Comparison of ENCODE assay signal across 12 mouse cellular contexts in genomic region chr10:93429141-93429911, GRCm38 (mm10). TPM values are rescaled to one million over a fixed set of nuclear protein-coding genes. Genes with fewer than 3 reads are reported as not detected.
A peak's percentile ranks its signal among the peaks of the same experiment; 100 is the strongest.
DNase-seq lines count a peak whose midpoint lies in the region; ATAC-seq and TF ChIP-seq lines count a peak whose summit lies in the region.
"Had no signal": no experiment of that assay in that cellular context is flagged by ENCODE, and none has a peak within 500 bp of the region (broad histone marks: within the 10 kb centered on the region; RNA-seq: fewer than 3 reads in every experiment).

No protein-coding gene starts in this region.

- no peak for TF ChIP-seq EP300 in liver, postnatal 0 days (IDR thresholded peaks at IDR 0.05; ENCODE audit: low read depth)

- peak; percentile 59 for TF ChIP-seq CTCF in forebrain, postnatal 0 days (IDR thresholded peaks at IDR 0.05; ENCODE audit: low read depth)
- peak; percentile 80 for TF ChIP-seq CTCF in liver, postnatal 0 days (IDR thresholded peaks at IDR 0.05; ENCODE audit: low read depth)

- no peaks in the 10 kb centered on the region for H3K27me3 ChIP-seq in forebrain, postnatal 0 days (ENCODE audit: insufficient read depth, low read length)
- H3K27me3 ChIP-seq in forebrain, embryonic 13.5 days: no peaks in the 10 kb centered on the region
- no peaks in the 10 kb centered on the region for H3K27me3 ChIP-seq in liver, postnatal 0 days (ENCODE audit: insufficient read depth, low read length)
- H3K27me3 ChIP-seq in liver, embryonic 12.5 days (replicated peaks): peaks cover 10% of the 10 kb centered on the region; the same call in 1 of the 2 replicates

- H3K4me3 ChIP-seq in forebrain, postnatal 0 days (ENCODE audit: low read depth, low read length): no peak overlapping the region
- H3K4me3 ChIP-seq in forebrain, embryonic 13.5 days: no peak overlapping the region
- no peak overlapping the region for H3K4me3 ChIP-seq in liver, postnatal 0 days (ENCODE audit: low read depth, low read length)
- H3K4me3 ChIP-seq in liver, embryonic 12.5 days: no peak overlapping the region
- H3K4me3 ChIP-seq: myocyte had no signal

- WGBS in forebrain, postnatal 0 days: 70% methylated on average over 12 of the region's 12 CpGs
- 65% methylated on average over 12 of the region's 12 CpGs for WGBS in forebrain, embryonic 13.5 days
- 34% methylated on average over 11 of the region's 12 CpGs for WGBS in liver, postnatal 0 days (ENCODE audit: insufficient replicate concordance)
- WGBS in liver, embryonic 12.5 days (ENCODE audit: insufficient replicate concordance): 35% methylated on average over 12 of the region's 12 CpGs

- H3K4me2 ChIP-seq in forebrain, postnatal 0 days (ENCODE audit: low read depth): no peak overlapping the region
- no peak overlapping the region for H3K4me2 ChIP-seq in forebrain, embryonic 13.5 days
- H3K4me2 ChIP-seq in liver, postnatal 0 days (ENCODE audit: low read depth, low read length): no peak overlapping the region
- H3K4me2 ChIP-seq in liver, embryonic 12.5 days: no peak overlapping the region

- H3K27ac ChIP-seq in forebrain, postnatal 0 days (ENCODE audit: low read depth, low read length): no peak overlapping the region
- H3K27ac ChIP-seq in forebrain, embryonic 13.5 days: no peak overlapping the region
- H3K27ac ChIP-seq in liver, postnatal 0 days (ENCODE audit: low read depth): no peak overlapping the region
- no peak overlapping the region for H3K27ac ChIP-seq in liver, embryonic 12.5 days

- no peaks in the 10 kb centered on the region for H3K36me3 ChIP-seq in forebrain, postnatal 0 days (ENCODE audit: insufficient read depth)
- no peaks in the 10 kb centered on the region for H3K36me3 ChIP-seq in forebrain, embryonic 13.5 days (ENCODE audit: poor library complexity, severe bottlenecking)
- H3K36me3 ChIP-seq in liver, postnatal 0 days (replicated peaks; ENCODE audit: insufficient read depth, low read length): no peaks in the 10 kb centered on the region
- H3K36me3 ChIP-seq in liver, embryonic 12.5 days: no peaks in the 10 kb centered on the region

- H3K4me1 ChIP-seq in forebrain, postnatal 0 days (ENCODE audit: insufficient read depth): peaks cover 11% of the 10 kb centered on the region; the same call in 1 of the 2 replicates
- peaks cover 23% of the 10 kb centered on the region for H3K4me1 ChIP-seq in forebrain, embryonic 13.5 days
- H3K4me1 ChIP-seq in liver, postnatal 0 days (ENCODE audit: insufficient read depth): peaks cover 9% of the 10 kb centered on the region
- peaks cover 20% of the 10 kb centered on the region for H3K4me1 ChIP-seq in liver, embryonic 12.5 days

- no peak overlapping the region for H3K9ac ChIP-seq in forebrain, postnatal 0 days
- no peak overlapping the region for H3K9ac ChIP-seq in forebrain, embryonic 13.5 days
- no peak overlapping the region for H3K9ac ChIP-seq in liver, postnatal 0 days (replicated peaks)
- H3K9ac ChIP-seq in liver, embryonic 12.5 days: no peak overlapping the region

- no peak for DNase-seq in forebrain, postnatal 0 days
- no peak for DNase-seq in liver, postnatal 0 days
- peak; percentile 49 for DNase-seq in MN1 (ENCODE audit: low spot score)
- no peak for DNase-seq in adrenal gland, adult 18-20 months (ENCODE audit: low spot score in 2 of 2)
- DNase-seq in thymus, postnatal 10 days (ENCODE audit: low spot score in 2 of 2): no peak
- DNase-seq: cerebellum, adult 18-20 months had no signal

- ATAC-seq in forebrain, postnatal 0 days: no peak
- no peak for ATAC-seq in forebrain, embryonic 13.5 days
- ATAC-seq in liver, postnatal 0 days: peak; percentile 16; the same call in 1 of the 2 replicates
- ATAC-seq in liver, embryonic 12.5 days: no peak
- peak; percentile 53 for ATAC-seq in megakaryocyte, adult 5-6 weeks (ENCODE audit: poor library complexity, severe bottlenecking)
- ATAC-seq: intestine, embryonic 16.5 days had no signal

- H3K9me3 ChIP-seq in forebrain, postnatal 0 days (ENCODE audit: low read length): no peaks in the 10 kb centered on the region
- H3K9me3 ChIP-seq in forebrain, embryonic 13.5 days (replicated peaks): no peaks in the 10 kb centered on the region
- H3K9me3 ChIP-seq in liver, postnatal 0 days (ENCODE audit: low read length): no peaks in the 10 kb centered on the region
- H3K9me3 ChIP-seq in liver, embryonic 12.5 days (replicated peaks): no peaks in the 10 kb centered on the region

RNA-seq across cellular contexts. Expression of gene Lta4h, which starts 23.9 kb away (rescaled TPM):
- 55.7 and 67.6 TPM in 2 replicates for total RNA-seq in forebrain, postnatal 0 days (2014; rRNA removed)
- 72.6 and 88.0 TPM in 2 replicates for polyA plus RNA-seq in forebrain, postnatal 0 days (2015; fragmentation: Nextera tagmentation; extraction: Ambion mirVana)
- polyA plus RNA-seq in forebrain, embryonic 13.5 days (2015; fragmentation: Nextera tagmentation; extraction: Ambion mirVana): 110 and 116 TPM in 2 replicates
- polyA plus RNA-seq in liver, postnatal 0 days (2015; fragmentation: Nextera tagmentation; extraction: Ambion mirVana): 63.7 and 68.4 TPM in 2 replicates
- polyA plus RNA-seq in liver, embryonic 12.5 days (2016; fragmentation: Nextera tagmentation; extraction: Ambion mirVana): 97.2 and 104 TPM in 2 replicates
- 297 and 307 TPM in 2 replicates for total RNA-seq in megakaryocyte, adult 5-6 weeks (2015)
- total RNA-seq in megakaryocyte, adult 5-6 weeks (2017): 232 and 285 TPM in 2 replicates
- total RNA-seq in adrenal gland, adult 18-20 months (2021): 10 to 100 TPM; 53.0 to 55.9 TPM

RNA-seq across cellular contexts. Expression of gene Hal, which starts 59.2 kb away (rescaled TPM):
- total RNA-seq in forebrain, postnatal 0 days (2014; rRNA removed): 0.05 TPM in 1 of 2 replicates, not detected in the other
- polyA plus RNA-seq in forebrain, postnatal 0 days (2015; fragmentation: Nextera tagmentation; extraction: Ambion mirVana): 0.15 TPM in 1 of 2 replicates, not detected in the other
- not detected in 2 replicates for polyA plus RNA-seq in forebrain, embryonic 13.5 days (2015; fragmentation: Nextera tagmentation; extraction: Ambion mirVana)
- polyA plus RNA-seq in liver, postnatal 0 days (2015; fragmentation: Nextera tagmentation; extraction: Ambion mirVana): 30.0 and 44.0 TPM in 2 replicates
- 1.6 and 1.8 TPM in 2 replicates for polyA plus RNA-seq in liver, embryonic 12.5 days (2016; fragmentation: Nextera tagmentation; extraction: Ambion mirVana)
- 14.1 and 14.2 TPM in 2 replicates for total RNA-seq in megakaryocyte, adult 5-6 weeks (2015)
- 6.9 and 10.2 TPM in 2 replicates for total RNA-seq in megakaryocyte, adult 5-6 weeks (2017)
- under 1 TPM; 0.26 to 0.56 TPM for total RNA-seq in adrenal gland, adult 18-20 months (2021)
- polyA plus RNA-seq: frontal cortex, adult 2 months had no signal

Comparison
In these comparisons a context has a peak if more than half of its experiments do, and no peak if none do; other contexts are left out.
1. ATAC-seq: peak in liver, postnatal 0 days (single experiment) and megakaryocyte, adult 5-6 weeks (single experiment); none in forebrain, postnatal 0 days (single experiment), forebrain, embryonic 13.5 days (single experiment) and liver, embryonic 12.5 days (single experiment).
2. RNA of gene Hal, which starts 59.2 kb away (polyA plus RNA-seq): 30.0 to 44.0 TPM in liver, postnatal 0 days; 1.6 to 1.8 TPM in liver, embryonic 12.5 days, 0.15 TPM in forebrain, postnatal 0 days and not detected in forebrain, embryonic 13.5 days; every median in the first group is over 10 times any median in the second.